Mouse (Mus musculus) gonadal fat pad, adult 2 months (tissue): ENCODE results near the gene Sgpl1. TPM values are rescaled to one million over a fixed set of nuclear protein-coding genes. Genes with fewer than 3 reads are reported as not detected.

Experiments used
- DNase-seq: peaks from one replicate; pipeline ENCODE4 v3.0.0-alpha.2; 2012; ENCODE audit warnings: low read depth
- polyA plus RNA-seq: library from polyadenylated mRNA; depleted of rRNA; stranded (reverse); fragments of >200 nt; gene quantifications from 2 replicates; pipeline ENCODE4 v1.2.3, GENCODE M21; 2012; rRNA removed

Sgpl1 gene
- polyA plus RNA-seq: 45.8 and 49.6 TPM in 2 replicates

- no peak for DNase-seq
These were observed at the start of gene Sgpl1 for GRCm38 (mm10) chr10:61147157-61148040. Gene Sgpl1 (minus strand): TSS chr10:61147703.

DNA sequence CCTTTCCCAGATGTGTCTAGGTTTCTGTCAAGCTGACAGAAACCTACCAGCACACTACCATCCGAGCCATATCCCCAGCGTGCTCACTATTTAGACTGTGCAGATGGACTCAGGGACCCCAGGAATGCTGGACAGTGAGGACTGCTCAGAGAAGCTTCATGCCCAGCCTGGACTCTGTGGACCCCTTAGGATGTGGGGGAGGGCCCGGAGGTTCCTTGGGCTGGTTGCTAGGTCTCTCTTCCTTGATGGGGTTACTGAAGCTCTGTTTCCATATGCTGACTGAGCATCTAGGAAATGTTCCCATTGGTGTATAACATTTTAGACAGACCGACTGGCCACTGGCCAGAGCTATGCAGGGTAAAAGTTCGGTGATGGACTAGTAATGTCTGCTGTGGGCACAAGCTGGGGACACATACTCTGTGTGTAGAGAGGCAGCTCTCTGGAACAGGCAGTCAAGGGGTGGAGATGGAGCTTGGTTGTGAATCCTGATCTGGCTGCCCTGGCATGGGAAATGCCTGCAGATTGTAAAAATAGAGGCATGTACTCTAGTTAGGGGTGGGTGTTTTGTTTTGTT is 48.3 kb upstream of the Sgpl1 start:
- DNase-seq: no peak

- no peak for DNase-seq
These were observed 47.7 kb upstream of the Sgpl1 start for GRCm38 (mm10) chr10:61195216-61195615.

GRCm38 (mm10) chr10:61194611-61195010 is 47.1 kb upstream of the Sgpl1 start:
- DNase-seq: no peak

GRCm38 (mm10) chr10:61188010-61188409 is 40.5 kb upstream of the Sgpl1 start:
- DNase-seq: no peak

- DNase-seq: no peak
These were observed 39.5 kb upstream of the Sgpl1 start for GRCm38 (mm10) chr10:61187001-61187400.

GRCm38 (mm10) chr10:61179927-61180326 is 32.4 kb upstream of the Sgpl1 start:
- no peak for DNase-seq

DNA sequence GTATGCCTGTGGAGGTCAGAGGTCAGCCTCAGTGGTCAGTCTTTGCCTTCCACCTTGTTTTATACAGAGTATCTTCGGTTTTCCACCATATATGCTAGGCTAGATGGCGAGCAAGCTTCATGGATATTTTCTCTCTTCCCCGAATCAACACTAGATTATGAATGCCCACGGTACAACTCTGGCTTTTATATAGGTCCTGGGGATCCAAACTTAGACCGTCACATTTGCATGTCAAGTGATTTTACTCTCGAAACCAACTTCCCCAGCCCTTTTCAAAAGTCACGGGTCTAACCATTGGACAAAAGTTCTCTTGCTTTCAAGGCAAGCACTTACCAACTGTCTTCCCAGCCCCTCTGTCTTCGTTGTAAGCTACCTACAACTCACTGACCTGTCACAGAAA is 31.2 kb upstream of the Sgpl1 start:
- no peak for DNase-seq

DNA sequence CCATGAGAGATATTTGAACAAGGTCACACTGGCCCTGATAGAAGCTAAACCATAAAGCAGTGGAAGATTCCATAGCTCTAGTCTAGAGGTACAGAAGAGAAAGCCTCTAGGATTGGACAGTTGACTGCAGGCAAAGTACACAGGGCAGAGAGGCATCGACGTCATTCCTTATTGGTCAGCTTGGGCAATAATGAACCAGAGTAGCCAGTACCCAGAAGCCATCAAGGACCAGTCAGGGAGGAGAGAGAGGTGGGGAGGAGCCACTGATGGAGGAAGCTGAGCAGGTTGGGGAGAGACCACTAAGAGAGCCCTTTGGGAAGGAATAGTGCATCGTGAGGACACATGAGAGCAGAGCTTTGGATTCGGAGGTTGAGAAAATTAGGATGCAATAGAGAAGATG is 30.2 kb upstream of the Sgpl1 start:
- no peak for DNase-seq

DNA sequence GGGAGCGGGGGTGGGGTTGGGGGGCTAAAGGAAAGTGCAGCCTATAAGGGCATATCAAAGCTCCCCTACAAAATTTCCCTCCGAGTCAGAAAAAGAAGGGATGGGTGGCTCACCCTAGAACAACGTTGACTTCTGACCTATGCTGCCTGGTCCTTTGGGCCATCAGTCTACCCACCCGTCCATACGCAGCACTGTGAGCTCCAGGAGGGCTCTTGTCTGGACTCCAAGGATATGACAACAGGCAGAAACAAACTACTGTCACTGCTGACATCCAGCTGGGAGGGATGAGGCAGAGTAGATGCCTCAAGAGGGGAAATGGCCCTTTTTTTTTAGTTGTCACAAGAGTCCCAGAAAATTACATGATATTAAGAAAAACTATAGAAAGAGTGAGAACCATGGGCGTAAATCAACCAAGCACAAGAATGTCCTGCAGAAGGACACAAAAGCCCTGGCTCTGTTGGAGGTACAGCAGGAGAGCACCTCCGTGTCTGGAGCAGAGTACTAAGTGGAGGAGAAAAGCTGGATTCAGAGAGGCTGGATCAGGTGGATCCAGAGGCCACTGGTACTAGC is 28.8 kb upstream of the Sgpl1 start:
- no peak for DNase-seq

GRCm38 (mm10) chr10:61175442-61176204 is 28.1 kb upstream of the Sgpl1 start:
- no peak for DNase-seq

DNA sequence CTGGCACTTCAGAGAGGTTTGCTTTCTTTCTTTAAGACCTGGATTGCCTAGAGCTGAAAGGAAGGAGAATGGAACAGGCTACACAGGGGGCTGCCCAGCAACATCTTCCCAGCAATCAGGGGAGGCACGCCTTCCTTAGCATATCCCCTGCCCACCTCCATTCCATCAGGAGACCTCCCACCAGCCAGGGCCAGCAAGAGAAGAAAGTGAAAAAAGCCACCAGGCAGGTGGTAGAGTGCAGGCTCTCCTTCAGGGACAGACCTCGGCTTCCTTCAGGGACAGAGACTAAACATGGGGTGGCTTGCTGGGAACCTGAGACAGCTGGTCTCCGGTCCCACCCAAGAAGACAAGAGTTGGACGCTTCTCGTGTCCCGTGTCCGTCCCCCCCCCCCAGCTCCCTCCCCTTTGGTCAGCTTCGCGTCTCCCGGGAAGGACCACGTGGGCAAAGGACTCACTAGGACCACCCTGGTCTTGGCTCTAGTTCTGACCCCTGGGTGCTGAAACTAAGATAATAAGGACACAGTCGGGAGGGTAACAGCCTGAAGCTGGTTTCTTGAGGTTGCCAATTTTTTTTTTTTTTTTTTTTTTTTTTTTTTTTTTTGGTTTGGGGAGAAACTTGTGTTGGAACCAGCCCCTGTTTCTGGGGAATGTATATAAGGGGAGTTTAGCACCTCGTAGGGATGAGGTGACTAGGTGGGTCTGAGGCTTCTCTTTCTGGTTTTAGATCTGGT is 27.4 kb upstream of the Sgpl1 start:
- DNase-seq: no peak

GRCm38 (mm10) chr10:61172496-61172895 is 25.0 kb upstream of the Sgpl1 start:
- no peak for DNase-seq

GRCm38 (mm10) chr10:61171654-61172053 is 24.2 kb upstream of the Sgpl1 start, which contains the start of gene Tbata:
Gene Tbata (plus strand): TSS chr10:61171954.
- no peak for DNase-seq

DNA sequence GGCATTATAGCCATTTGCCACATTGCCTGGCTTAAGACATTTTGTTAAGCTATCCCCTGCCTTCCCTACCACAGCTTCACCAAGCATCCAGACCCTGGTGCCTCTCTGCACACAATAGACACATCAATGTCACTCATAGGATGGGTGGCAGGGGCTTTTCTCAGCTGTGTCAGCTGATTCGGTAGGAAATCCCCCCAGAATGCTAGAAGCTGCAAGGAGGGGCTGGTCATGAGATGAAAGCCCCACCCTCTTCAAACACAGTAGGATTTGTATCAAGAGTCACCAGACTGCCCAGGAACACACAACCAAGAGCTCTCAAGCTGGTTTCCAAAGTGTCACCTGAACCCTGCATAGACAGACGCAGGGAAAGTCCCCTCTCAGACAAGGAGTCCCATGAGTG is 20.9 kb upstream of the Sgpl1 start:
- no peak for DNase-seq

DNA sequence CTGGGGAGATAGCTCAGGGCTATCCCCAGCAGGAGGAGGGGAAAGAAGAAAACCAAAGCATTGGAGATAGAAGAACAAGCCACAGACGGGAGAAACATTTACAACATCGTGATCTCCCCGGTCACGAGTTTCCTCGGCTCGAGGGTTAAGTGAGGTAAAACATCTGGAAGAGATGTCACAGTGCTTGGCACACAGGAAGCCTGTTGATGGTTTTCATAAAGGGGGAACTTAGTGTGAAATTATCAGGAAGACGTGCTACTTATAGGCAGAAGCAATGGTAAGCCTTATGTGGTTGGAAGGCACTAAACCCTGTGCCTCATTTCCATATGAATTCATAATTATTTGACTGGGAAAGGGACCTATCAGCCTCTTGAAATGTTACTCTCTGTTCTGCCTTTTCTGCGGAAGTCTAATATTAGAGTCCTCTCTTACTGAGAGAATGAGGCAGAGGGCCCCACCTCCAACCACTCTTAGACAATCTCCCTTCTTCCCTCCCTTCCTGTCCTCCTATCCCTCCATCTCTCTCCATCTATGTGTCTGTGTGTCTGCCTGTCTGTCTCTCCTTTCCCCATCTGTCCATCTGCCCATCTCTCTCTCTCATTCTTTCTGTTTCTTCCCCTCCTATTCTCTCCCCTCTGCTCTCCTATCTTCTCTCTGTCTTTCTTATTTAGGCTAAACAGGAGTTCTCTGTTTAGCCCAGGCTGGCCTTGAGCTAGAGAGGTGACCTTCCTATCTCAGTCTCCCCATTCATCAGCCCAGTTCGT is 20.0 kb upstream of the Sgpl1 start:
- DNase-seq: no peak

GRCm38 (mm10) chr10:61162366-61162765 is 14.9 kb upstream of the Sgpl1 start:
- no peak for DNase-seq

- no peak for DNase-seq
These were observed 13.2 kb upstream of the Sgpl1 start for GRCm38 (mm10) chr10:61160671-61161070.

- no peak for DNase-seq
These were observed 12.6 kb upstream of the Sgpl1 start for GRCm38 (mm10) chr10:61160089-61160488.

- no peak for DNase-seq
These were observed 11.1 kb upstream of the Sgpl1 start for GRCm38 (mm10) chr10:61158594-61158993.

DNA sequence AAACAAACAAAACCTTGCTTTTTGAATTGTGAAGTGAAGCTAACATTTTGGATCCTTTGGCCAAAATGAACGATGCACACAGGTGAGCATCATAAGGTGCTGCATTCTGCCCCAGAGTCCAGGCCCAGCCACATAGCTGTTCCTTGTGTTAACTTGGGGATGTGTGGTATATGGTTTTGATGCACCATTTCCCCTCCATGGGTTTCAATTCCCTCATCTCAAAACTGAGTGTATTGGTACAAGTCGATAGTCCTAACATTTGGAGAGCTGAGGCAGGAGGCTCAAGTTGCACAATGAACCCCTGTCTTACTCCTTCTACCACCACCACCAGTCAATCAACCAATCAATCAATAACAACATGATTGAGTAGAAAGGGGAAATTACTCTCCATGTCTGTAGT is 8.9 kb upstream of the Sgpl1 start:
- no peak for DNase-seq
